Mouse (Mus musculus) ES-CJ7 (cell line): ENCODE data around the gene Fam171b.

Experiments used
- DNase-seq: peaks from one replicate; pipeline ENCODE4 v3.0.0; 2011; ENCODE audit warnings: low read depth, low spot score

Gene Fam171b

DNA sequence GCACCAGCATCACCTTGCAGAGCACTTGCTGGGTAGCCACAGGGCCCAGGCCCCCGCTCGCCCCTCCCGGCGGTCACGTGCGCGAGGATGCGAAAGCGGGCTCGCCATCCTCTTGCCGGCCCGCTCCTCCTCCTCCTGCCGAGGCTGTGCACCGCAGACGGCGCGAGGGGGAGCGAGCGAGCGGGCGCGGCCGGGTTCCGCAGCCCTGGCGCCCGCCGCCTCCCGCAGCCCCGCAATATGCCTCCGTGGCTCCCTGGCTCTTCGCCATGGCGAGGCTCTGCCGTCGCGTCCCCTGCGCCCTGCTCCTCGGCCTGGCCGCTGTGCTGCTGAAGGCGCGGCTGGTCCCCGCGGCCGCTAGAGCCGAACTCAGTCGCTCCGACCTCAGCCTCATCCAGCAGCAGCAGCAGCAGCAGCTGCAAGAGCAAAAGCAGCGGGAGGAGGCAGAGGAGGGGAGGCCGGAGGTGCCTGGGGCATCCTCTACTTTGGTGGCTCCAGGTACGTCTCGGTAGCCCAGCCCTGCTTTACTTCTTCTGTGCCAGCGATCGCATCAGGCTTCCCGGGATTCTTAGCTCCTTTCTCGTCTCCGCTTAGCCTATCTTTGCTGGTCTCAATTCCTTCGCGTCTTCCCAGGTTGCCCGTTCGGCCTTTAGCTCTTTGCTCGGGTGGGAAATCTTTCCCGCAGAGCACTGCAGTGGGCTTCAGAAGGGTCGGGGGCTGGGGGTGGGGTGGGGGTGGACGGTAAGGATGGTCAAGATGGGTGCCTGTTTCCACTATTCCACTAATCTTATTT is at the start of gene Fam171b:
TSS of gene Fam171b (plus strand) at position 154 of the 790 bp plus-strand sequence.
- peak; percentile 65 for DNase-seq

DNA sequence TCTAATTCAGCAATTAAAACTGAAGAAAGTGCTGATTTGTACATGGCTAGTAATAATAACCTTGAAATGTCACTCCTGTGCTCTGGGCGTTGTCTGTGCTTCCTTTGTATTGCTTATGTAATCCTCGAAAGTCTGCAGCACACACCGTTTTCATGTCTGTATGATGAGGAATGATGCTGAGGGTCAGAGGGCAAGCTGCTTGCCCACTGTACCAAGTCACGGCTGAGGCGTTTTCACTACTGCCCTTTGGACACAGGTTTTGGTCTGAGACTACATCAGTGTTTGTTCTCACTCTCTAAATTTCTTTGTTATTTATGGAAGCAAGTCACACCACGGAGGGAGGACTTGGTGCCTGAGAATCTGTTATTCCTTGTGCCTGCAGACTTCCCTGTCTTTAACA is 46.4 kb upstream of the Fam171b start:
- no peak for DNase-seq

DNA sequence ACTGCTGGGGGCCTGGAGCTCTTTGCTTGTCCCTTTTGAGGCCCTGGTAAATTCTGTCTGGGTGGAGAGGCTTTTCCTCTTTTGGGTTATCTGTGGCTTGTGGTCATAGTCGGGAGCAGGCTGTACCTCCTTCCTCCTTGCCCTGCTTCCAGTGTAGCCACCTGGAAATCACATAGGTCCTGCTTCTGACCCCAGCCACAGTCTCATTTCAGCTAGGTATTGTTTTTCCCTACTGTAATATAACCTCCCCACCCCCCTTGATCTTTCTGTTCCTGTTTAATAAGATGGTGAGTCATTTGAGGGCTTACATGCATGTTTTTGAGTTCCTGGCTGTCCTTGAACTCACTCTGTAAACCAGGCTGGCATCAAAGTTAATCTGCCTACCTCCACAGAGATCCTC is 45.6 kb upstream of the Fam171b start:
- no peak for DNase-seq

DNA sequence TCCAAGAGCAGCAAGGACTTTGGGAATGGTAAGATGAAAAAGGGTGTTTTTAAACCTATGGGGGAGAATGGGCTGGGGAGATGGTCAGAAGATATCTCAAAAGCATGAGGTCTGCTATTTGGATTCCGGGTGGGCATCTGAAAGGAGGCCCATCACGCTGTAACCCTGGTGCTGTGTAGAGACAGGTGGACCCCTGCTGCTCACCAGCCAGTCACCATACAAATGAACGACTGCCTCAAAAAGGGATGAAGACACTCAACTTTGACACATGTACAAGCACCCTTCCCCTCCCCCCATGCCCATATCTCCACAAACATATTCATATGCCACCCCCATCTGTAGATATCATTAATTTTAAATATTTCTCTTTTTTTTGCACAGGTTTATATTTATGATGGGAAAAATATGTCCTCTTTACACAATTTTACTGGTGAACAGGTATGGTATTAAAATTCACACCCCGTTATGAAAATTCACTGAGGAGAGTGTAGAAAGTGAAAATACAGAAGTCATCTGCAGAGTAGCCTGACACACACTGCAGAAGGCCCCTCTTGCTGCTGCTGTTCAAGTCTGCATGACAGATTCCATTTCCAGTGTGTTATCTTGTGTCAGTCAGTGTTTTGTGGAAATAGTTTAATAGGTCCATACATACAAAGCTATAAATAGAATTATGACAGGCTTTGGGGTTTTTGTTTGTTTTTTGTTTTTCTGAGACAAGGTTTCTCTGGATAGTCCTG is 44.0 kb upstream of the Fam171b start:
- no peak for DNase-seq

DNA sequence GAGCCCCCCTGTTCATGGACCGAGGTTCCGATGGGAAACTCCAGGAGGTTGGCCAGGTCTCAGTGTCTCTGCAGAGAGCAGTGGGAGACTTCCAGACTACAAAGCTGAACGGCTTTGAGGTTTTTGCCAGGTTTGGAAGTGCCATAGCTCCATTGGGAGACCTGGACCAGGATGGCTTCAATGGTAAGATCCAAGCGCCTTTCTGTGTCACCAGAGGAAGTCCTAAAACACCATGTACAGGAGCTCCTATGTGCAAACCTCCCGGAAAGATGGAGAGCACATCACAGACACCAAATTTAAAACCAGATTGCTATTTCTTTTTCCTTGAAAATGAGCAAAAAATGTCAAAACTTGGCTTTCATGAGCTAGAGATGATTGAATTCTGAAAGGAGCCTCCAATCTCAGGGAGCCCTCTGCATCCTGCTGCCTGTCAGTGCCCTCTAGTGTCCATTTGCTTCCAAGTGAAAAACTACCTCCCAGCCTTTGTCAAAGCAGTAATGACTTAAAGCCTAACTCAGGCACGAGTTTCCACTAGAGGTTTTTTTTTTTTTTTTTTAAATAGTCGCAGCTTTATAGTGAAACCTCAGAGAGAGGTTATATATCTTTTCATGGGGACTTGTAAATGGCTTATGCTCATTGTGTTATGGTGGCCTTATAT is 41.2 kb upstream of the Fam171b start:
- peak; percentile 62 for DNase-seq

DNA sequence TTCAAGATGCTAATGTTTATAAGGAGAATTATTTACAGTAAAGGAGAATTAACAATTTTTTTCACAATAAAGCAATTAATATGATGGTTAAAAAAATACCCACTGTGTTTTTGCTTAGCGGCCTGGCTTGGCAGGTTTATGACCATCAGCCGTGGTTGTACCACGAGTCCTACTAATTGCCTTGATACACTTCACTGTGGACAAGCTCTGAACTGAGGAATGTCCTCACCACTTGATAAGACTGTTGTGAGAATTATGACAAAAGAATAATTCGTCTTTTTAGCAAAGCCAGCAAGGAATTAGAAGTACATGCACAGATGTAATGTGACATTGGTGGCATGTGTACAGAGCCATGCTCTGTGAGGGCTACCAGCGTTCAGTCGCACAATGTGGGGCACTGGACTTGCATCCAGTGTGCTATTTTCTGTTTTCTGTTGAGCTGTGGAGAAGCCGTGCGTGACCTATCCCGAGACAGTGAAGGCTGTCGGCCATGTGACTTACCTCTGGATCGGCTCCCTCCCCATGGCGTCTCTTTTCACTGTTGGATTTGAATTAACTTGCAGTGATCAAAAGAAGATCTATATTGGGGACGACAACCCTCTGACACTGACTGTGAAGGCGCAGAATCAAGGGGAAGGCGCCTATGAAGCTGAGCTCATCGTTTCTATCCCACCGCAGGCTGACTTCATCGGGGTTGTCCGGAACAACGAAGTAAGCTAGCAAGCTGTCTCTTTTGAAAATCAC is 20.9 kb upstream of the Fam171b start:
- DNase-seq: no peak

DNA sequence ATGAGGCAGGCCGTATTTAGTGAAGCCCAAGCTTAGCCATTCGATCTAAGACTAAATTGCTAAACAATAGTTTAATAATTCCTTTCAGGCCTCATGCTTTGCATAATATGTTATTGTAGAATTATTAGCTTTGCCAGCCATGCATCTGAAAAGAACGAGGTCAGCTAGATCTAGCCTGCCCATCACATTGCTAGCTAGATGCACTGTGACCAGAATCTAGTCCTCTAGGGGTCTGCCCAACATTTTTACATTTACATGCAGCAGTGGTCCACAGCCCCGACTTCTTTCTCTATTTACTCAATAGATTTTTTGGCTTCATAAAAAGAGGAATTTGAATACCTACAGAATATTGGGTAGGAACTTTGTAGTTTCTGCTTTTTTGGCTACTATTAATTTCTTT is 20.3 kb upstream of the Fam171b start:
- DNase-seq: no peak

DNA sequence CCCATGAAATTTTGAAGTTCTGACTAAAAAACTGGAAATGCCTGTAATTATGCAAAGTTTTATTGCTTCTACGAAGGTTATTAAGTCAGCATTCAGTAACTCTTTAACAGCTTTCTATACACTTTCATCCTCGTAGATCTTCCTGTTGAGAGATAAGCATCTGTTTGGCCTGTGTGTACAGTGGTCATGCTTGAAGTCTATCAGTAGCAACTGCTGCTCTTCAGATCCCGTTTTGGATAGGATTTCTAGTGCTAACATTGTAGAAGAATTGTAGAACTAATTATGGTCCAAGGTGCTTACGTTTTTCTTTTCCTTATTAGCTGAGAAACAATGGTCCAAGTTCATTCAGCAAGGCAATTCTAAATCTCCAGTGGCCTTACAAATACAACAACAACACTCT is 16.7 kb upstream of the Fam171b start:
- no peak for DNase-seq

DNA sequence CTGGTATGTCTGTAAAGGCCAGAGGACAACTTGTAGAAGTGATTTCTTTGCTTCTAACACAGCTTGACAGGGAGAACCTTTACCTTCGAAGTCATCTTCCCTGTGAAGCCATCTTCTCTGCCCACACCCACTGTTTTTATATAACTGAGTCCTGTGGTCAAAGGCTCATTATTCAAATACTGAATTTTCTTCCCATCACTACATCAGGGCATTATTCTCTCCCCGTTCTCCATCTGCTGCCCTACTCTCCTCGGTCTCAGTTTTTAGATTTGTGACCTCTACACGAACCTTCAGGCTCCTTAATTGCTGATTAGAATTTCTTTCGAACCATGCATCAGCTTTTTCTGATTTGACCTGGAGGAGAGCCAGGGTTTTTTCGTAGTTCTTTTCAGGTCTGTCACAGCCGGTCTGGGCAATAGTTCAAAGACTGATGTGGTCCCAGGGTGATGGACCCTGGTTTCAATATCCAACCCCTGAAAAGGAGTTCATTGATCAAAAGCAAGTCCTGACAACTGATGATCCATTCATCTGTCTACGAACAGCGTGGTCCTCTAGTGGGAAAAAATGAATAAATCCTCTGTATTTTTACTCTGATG is 14.4 kb upstream of the Fam171b start:
- DNase-seq: no peak

DNA sequence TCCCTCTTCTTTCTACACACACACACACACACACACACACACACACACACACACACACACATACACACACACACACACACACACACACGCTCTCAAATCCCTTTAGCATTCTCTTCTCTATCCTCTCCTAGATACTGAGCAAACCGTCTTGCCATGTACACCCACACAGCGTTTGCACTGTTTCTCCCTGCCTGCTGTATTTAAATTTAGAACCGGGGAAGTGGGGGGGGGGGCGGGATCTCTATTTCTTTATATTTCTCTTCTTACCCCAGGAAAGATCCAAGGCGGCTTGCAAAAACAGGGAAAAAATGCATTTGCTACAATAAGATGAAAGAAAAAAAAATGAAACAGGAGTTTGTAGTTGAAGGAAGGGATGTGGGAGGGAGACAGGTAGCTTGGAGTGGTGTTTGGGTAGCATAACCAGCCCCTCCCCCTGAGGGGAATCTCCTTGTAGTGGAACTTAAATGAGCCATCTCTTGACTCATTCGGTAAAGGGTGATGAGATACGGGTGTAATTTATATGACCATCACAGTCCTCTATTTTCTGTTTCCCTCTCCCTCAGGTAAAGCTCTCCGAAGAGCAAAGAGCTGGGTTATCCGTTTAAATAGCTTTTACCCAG is 947 bp downstream of the Fam171b start:
- DNase-seq: no peak

DNA sequence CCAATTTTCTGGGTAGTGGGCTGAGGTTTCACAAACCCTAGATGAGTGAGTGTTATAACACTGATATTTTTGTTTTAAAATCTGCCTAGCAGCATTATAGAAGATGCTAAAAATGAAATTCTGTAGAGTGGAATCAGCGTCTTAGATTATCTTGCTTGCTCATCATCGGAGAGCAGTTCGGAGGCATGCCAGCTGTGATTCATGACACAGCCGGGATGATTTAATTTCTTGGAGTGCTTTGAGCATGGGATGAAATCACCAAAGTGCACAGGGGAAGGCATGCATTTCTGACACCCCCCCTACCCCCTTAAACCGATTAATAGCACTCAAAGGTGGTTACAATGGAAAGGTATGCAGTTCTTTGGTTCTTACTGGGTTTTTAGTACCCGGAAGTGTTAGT is 1.6 kb downstream of the Fam171b start:
- no peak for DNase-seq

DNA sequence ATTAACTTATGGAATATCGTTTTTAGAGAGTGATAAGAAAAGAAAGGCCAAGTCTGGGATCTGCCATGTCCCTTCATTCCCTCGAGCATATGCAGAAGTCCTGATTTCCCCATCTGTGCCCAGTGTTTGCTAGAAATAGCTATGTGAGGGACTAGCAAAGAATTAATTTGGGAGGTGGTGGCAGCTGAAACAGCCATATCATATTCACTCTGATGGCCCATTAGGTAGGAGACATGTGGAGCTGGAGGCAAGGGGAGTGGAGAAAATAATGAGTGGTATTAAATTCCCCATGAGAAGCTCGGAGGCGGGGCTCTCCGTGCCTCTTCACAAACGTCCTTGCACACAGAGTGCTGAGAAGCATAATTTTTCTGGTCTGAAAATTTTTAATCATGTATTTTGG is 3.7 kb downstream of the Fam171b start:
- DNase-seq: no peak

DNA sequence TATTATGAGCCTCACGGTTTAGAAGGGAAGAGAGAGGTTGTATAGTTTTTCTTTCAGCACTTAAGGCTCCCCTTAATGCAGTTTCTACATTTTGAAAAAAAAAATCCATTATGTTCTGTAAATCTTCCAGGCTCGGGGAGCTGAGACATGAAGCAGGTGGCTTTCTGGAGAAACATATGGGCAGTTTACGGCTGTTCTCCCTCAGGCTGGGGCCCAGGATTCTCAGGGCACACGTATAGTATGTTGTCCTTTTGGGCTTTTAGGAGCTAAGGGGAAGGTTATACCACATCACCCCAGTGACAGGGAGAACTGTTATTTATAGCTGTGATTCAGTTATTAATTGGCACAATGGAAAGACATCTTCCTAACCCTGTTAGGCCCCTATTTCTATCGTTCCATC is 12.7 kb downstream of the Fam171b start:
- DNase-seq: no peak

DNA sequence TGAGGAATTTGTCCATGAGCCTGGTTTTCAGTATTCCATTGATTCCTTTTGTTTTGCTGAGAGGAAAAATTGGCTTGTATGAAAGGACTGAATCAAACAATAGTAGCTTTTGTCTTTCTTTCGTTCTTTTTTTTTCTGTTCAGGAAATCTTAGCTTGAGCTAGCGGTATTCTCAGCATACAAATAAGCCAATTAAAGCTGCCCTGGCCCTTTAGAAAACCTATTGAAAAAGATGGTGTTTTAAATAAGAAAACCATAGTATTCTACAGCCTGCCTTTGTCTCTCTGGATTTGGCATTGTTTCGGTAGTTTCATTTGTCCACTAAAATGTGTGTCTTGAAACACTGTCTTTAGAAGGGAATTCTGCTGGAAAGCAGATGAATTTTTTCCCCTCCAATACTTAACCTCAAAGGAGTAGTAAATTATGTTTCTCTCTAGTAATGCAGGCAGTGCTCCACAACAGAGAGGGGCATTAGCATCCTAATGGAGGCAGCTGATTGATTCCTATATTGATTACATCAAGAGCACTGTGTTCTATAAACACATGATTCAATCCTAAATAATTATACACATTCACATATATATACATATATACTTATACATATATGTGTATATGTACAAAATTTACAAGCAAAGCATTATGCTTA is 16.6 kb downstream of the Fam171b start:
- no peak for DNase-seq

DNA sequence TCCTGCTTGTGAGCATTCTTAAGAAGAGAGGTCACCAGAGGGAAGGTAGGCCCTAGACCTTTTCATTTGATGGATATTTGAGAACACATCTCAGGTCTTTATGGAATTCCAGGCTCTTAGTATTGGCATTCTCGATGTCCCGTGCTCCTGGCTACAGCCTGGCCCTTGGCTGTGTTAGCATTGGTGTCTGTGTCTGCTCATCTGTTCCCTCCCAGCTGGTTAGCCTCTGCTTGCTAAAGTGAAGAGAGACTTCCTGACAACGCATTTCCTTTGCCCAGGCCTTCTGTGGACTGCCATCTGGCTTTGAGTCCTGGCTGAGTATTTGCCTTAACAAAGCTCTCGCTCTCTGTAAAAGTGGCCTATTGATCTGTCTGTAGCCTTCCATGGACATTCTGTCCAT is 20.5 kb downstream of the Fam171b start:
- DNase-seq: no peak

DNA sequence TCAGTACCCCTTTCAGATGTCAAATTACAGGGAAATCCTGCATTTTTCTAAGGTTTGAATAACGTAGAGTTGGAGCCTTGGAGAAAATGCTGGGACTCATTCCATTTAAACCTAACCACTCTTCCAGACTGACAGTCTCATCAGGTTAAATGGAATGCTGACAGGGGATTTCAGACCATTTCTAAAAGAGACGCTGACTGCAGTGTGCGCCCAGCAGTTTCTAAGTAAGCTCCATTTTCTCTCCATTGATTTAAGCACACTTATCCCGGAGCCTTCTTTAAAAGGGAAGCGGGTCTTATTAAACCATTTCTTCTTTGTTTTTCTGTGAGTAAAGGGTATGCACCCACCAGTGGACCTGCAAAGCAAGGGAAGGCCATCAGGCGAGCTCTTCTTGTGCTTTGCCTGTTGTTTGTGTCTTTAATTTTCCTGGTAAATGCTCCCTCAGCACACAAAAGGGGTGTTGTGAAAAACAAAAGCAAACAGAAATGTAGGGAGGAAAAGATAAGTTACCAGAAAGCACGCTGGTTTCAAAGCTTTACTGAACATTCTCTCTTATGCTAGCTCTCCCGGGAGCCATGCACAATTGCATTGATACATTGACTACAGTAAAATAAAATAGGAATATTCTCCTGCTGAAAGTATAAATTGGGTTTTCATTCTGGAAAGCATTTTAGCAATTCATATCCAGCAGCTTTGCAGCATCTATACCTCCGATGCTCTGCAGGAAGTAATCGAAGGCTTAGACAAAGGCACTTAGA is 23.1 kb downstream of the Fam171b start:
- no peak for DNase-seq

DNA sequence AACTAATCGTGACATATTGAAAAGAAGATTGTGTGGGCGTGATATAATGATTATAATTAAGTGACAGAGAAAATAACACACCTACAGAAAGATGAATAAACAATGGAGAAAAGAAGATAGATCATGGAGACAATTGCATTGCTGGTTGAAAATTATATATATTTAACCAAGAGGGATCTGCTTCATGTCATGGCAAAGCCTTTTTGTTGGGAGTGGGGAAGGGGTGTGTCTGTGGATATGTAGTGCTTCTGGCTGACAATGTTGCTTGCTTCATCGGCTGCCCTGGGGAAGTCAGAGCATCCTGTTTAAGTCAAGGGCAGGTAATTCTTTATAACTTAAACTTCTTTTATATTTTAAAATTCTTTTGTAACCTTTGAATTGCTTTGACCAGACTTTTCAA is 36.1 kb downstream of the Fam171b start:
- DNase-seq: no peak

DNA sequence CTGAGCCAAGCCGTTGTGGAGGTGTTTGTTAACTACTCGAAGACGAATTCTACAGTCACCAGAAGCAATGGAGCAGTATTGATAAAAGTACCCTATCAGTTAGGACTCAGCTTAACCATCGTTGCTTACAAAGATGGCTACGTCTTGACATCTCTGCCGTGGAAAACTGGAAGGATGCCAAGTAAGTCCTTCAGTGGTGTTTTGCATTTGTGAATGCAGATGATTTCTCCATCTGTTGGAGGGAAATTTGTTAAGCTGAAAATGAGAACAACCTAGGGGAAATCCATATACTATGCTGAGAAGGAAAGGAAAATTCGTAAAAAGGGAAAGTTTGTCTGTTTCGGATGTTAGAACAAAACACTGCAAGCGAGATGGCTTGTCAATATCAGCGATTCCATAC is 41.0 kb downstream of the Fam171b start:
- no peak for DNase-seq

DNA sequence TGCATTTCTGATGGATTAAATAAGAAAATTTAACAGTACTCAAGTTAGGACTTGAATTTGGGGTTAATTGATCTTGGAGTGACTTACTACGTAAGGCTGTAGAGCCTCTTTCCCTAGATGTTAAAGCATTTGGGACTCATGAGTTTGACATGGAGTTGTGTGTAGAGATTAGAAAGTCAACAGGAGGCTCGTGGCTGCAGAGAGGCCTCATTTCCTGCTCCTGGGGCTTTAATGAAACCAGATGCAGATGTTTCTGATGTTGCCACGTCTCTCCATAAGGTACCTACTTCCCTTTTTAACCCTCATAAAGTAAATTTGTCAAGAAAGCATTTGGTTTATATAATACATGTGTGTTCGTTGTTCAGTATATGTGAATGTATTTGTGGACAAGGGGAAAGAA is 43.8 kb downstream of the Fam171b start:
- DNase-seq: no peak

DNA sequence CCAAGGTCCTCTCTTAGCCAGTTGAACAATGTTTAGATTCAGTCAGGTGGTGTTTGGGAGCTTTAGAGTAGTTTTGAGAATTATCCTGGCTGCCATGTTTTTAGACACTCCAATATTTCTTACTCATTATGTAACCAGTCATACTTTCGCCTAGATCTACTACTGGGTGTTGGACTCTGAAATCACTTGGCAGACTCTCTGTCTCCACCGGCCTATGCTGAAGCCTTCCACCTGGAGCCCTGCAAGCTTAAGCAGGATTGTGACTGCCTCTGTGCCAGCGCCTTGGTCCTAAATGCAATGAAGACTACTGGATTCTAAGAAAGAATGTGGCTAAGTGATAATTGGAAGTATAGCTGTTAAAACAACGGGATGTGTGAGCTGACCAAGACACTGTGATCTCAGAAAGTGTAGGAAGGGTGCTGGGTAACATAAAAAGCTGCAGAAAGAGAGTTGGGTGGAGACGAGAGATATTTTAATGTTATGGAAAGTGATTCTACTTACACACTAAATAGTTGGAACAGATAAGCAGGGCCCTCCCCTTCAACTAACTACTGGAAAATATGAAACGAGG is 71.5 kb downstream of the Fam171b start:
- no peak for DNase-seq
